Mouse (Mus musculus): Measurements from ENCODE around the gene Rplp1. TPM values are rescaled to one million over a fixed set of nuclear protein-coding genes. Genes with fewer than 3 reads are reported as not detected.

Gene Rplp1
- polyA plus RNA-seq, 1 experiment from 2014 or later = 1,374 TPM

- H3K36me3 ChIP-seq = no peaks in the 10 kb centered on the region
- no peak overlapping the region for H3K9ac ChIP-seq
- H3K27ac ChIP-seq = no peak overlapping the region; the same call in 1 of the 2 replicates
- H3K9me3 ChIP-seq (replicated peaks) = no peaks in the 10 kb centered on the region
- WGBS (ENCODE audit: insufficient replicate concordance) = 54% methylated on average over 8 of the region's 8 CpGs
- no peak overlapping the region for H3K4me3 ChIP-seq (replicated peaks)
- no peak overlapping the region for H3K4me2 ChIP-seq
- no peak for ATAC-seq (ENCODE audit: low read depth)
- peaks cover 11% of the 10 kb centered on the region for H3K27me3 ChIP-seq
- peaks cover 11% of the 10 kb centered on the region for H3K4me1 ChIP-seq (replicated peaks)
- DNase-seq = no peak
These were observed 41.9 kb downstream of the Rplp1 start for GRCm38 (mm10) chr9:61872246-61872941.

GRCm38 (mm10) chr9:61871839-61872238 lies 42.5 kb downstream of the Rplp1 start:
- no peaks in the 10 kb centered on the region for H3K9me3 ChIP-seq (replicated peaks)
- H3K4me3 ChIP-seq (replicated peaks) = no peak overlapping the region
- ATAC-seq (ENCODE audit: low read depth) (no peak), DNase-seq (no peak)
- peaks cover 8% of the 10 kb centered on the region for H3K27me3 ChIP-seq
- no peak overlapping the region for H3K27ac ChIP-seq
- no peaks in the 10 kb centered on the region for H3K36me3 ChIP-seq
- no peak overlapping the region for H3K4me2 ChIP-seq
- 56% methylated on average over 6 of the region's 6 CpGs for WGBS (ENCODE audit: insufficient replicate concordance)
- no peak overlapping the region for H3K9ac ChIP-seq
- peaks cover 11% of the 10 kb centered on the region for H3K4me1 ChIP-seq (replicated peaks)

GRCm38 (mm10) chr9:61867659-61868058 lies 46.7 kb downstream of the Rplp1 start:
- 65% methylated on average over 11 of the region's 11 CpGs for WGBS (ENCODE audit: insufficient replicate concordance)
- no peaks in the 10 kb centered on the region for H3K36me3 ChIP-seq

More at GRCm38 (mm10) chr9:61867659-61868058, 46.7 kb downstream of the Rplp1 start:
- Histone ChIP-seq H3K4me1 (replicated peaks) (peaks cover 3% of the 10 kb centered on the region; the same call in 1 of the 2 replicates), H3K4me3 (replicated peaks) (no peak overlapping the region), H3K9ac (no peak overlapping the region), H3K27me3 (peaks cover 5% of the 10 kb centered on the region; the same call in 1 of the 2 replicates), H3K9me3 (replicated peaks) (no peaks in the 10 kb centered on the region), H3K27ac (no peak overlapping the region), H3K4me2 (no peak overlapping the region)
- ATAC-seq (ENCODE audit: low read depth) (no peak), DNase-seq (no peak)

Other genes starting within 250 kb of the Rplp1 start
- 69.3 and 83.8 TPM in 2 replicates for gene Kif23, start 32.2 kb upstream of the Rplp1 start, polyA plus RNA-seq (2015; fragmentation: Nextera tagmentation; extraction: Ambion mirVana)
- 0.05 and 0.12 TPM in 2 replicates for gene Paqr5, start 112.3 kb upstream of the Rplp1 start, polyA plus RNA-seq (2015; fragmentation: Nextera tagmentation; extraction: Ambion mirVana)
- 5.3 and 7.6 TPM in 2 replicates for gene Glce, start 208.1 kb upstream of the Rplp1 start, polyA plus RNA-seq (2015; fragmentation: Nextera tagmentation; extraction: Ambion mirVana)